Mouse (Mus musculus): Measurements from ENCODE around the gene Tm9sf1.

- TF ChIP-seq CTCF (IDR thresholded peaks at IDR 0.05; ENCODE audit: borderline replicate concordance, control insufficient read depth, extremely low read depth, insufficient read depth, low read length, poor library complexity) (no peak), POLR2A (IDR thresholded peaks at IDR 0.05; ENCODE audit: control insufficient read depth, extremely low read depth, insufficient read depth, low read length, poor library complexity) (no peak)
Observed at GRCm38 (mm10) chr14:55615876-55616275, 27.7 kb downstream of the Tm9sf1 start.
